Mouse (Mus musculus): ENCODE measurements around the gene Dsn1. TPM values are rescaled to one million over a fixed set of nuclear protein-coding genes. Genes with fewer than 3 reads are reported as not detected.

Gene Dsn1
- polyA plus RNA-seq, 1 experiment from 2014 or later: 29.5 TPM

GRCm38 (mm10) chr2:156968501-156968900 lies 38.5 kb downstream of the Dsn1 start:
- no peak overlapping the region for H3K4me3 ChIP-seq (replicated peaks)
- ATAC-seq (ENCODE audit: insufficient read depth): no peak
- no peak overlapping the region for H3K27ac ChIP-seq (replicated peaks)
- peaks cover 14% of the 10 kb centered on the region for H3K4me1 ChIP-seq (replicated peaks)
- H3K4me2 ChIP-seq: no peak overlapping the region
- no peak overlapping the region for H3K9ac ChIP-seq
- H3K27me3 ChIP-seq: no peaks in the 10 kb centered on the region
- WGBS (ENCODE audit: insufficient replicate concordance): 81% methylated on average over 4 of the region's 4 CpGs
- no peaks in the 10 kb centered on the region for H3K9me3 ChIP-seq (replicated peaks)
- peaks cover 30% of the 10 kb centered on the region for H3K36me3 ChIP-seq (replicated peaks)

- Histone ChIP-seq H3K4me1 (replicated peaks) (peaks cover 14% of the 10 kb centered on the region), H3K4me3 (replicated peaks) (no peak overlapping the region), H3K9me3 (replicated peaks) (no peaks in the 10 kb centered on the region), H3K36me3 (replicated peaks) (peaks cover 31% of the 10 kb centered on the region), H3K27ac (replicated peaks) (no peak overlapping the region), H3K4me2 (no peak overlapping the region), H3K27me3 (no peaks in the 10 kb centered on the region), H3K9ac (no peak overlapping the region)
- WGBS (ENCODE audit: insufficient replicate concordance): 62% methylated on average over 6 of the region's 6 CpGs
- no peak for ATAC-seq (ENCODE audit: insufficient read depth)
Measured at GRCm38 (mm10) chr2:156967388-156967787, 39.6 kb downstream of the Dsn1 start.

GRCm38 (mm10) chr2:156963891-156964290 lies 43.1 kb downstream of the Dsn1 start:
- Histone ChIP-seq H3K4me3 (replicated peaks) (no peak overlapping the region), H3K4me2 (no peak overlapping the region), H3K27me3 (no peaks in the 10 kb centered on the region), H3K9me3 (replicated peaks) (no peaks in the 10 kb centered on the region), H3K4me1 (replicated peaks) (peaks cover 20% of the 10 kb centered on the region), H3K27ac (replicated peaks) (no peak overlapping the region), H3K36me3 (replicated peaks) (peaks cover 24% of the 10 kb centered on the region), H3K9ac (no peak overlapping the region)
- WGBS (ENCODE audit: insufficient replicate concordance): 84% methylated on average over 7 of the region's 7 CpGs
- ATAC-seq (ENCODE audit: insufficient read depth): no peak

DNA sequence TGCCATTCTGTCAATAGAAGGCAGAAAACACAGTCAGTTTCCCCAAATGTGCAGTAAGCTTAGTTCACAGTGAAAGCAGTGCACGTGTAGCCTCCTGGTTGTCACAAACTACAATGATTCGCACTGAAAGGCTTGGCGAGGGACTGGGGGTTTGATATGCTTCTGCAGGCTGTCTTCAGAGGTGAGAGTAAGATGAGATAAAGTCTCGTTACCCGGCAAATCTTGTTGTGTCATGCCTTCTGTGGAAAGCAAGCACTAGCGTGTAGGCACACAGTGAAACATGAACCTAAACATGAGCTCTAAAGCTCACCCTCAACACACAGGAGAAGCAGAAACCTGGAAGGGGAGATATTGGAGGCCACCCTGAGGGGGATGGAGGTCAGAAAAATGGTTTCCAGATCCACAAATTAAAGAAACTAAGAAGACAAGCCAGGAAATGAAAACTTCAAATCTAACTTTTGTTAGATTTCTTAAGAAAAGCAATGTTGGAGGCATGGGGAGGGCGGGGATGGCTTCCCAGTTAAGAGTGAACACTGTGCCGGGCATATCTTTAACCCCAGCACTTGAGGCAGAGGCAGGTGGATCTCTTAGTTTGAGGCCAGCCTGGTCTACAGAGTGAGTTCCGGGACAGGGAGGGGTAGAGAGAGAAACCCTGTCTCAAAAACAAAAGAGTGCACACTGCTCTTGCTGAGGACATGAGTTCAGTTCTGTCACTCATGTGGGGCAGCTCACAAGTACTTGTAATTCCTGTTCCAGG lies 48.3 kb downstream of the Dsn1 start:
- no peak overlapping the region for H3K4me3 ChIP-seq (replicated peaks)
- peaks cover 49% of the 10 kb centered on the region for H3K4me1 ChIP-seq (replicated peaks)
- 31% methylated on average over 9 of the region's 9 CpGs for WGBS (ENCODE audit: insufficient replicate concordance)
- no peaks in the 10 kb centered on the region for H3K9me3 ChIP-seq (replicated peaks)
- no peak overlapping the region for H3K9ac ChIP-seq
- peak; percentile 78 for ATAC-seq (ENCODE audit: insufficient read depth)
- peak overlapping the region; percentile 36 for H3K4me2 ChIP-seq
- no peaks in the 10 kb centered on the region for H3K27me3 ChIP-seq
- peaks cover 21% of the 10 kb centered on the region for H3K36me3 ChIP-seq (replicated peaks)
- H3K27ac ChIP-seq (replicated peaks): peak overlapping the region; percentile 90

DNA sequence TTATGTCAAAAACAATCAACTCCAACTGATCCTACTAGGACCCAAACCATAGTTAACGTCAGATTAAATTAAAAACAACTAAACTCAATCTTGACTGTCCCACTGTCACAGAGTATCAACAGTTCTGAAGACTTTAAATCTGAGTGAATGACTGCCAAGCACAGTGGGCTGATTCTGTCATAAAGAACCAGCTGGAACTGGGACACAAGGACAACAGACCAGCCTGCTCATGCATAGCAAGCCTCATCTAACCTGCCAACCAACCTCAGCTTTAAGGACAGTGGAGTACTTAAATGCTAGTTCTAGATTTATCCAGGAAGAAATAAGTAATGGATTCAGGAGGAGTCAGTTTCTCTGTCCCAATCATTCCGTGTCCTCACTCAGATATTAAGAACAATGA lies 49.9 kb downstream of the Dsn1 start:
- H3K9me3 ChIP-seq (replicated peaks): no peaks in the 10 kb centered on the region
- peaks cover 49% of the 10 kb centered on the region for H3K4me1 ChIP-seq (replicated peaks)
- peak overlapping the region; percentile 65; the same call in 1 of the 2 replicates for H3K27ac ChIP-seq (replicated peaks)

DNA sequence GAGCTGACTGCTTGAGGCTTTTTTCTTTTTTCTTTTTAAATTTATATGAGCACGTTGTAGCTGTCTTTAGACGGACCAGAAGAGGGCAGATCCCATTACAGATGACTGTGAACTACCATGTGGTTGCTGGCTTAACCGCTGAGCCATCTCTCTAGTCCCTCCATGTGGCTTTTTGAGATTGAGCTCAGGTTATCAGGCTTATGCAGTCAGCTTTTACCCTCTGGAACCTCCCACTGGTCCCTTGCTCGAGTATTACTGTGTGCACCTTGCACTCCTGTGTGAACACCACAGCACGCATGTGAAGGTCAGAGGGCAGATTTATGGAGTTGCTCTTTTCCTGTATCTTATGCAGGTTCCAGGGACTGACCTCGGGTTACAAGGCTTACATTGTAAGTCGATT lies 50.6 kb downstream of the Dsn1 start:
- no peak overlapping the region for H3K4me3 ChIP-seq (replicated peaks)
- H3K27ac ChIP-seq (replicated peaks): peak overlapping the region; percentile 65
- ATAC-seq (ENCODE audit: insufficient read depth): peak; percentile 88
- WGBS (ENCODE audit: insufficient replicate concordance): 26% methylated on average over 7 of the region's 7 CpGs
- no peak overlapping the region for H3K9ac ChIP-seq
- peaks cover 49% of the 10 kb centered on the region for H3K4me1 ChIP-seq (replicated peaks)
- no peaks in the 10 kb centered on the region for H3K27me3 ChIP-seq
- no peaks in the 10 kb centered on the region for H3K9me3 ChIP-seq (replicated peaks)
- H3K4me2 ChIP-seq: peak overlapping the region; percentile 35
- peaks cover 18% of the 10 kb centered on the region for H3K36me3 ChIP-seq (replicated peaks)

More for the DNA sequence above, 49.9 kb downstream of the Dsn1 start:
- WGBS (ENCODE audit: insufficient replicate concordance): 75% methylated on average over 2 of the region's 2 CpGs
- H3K27me3 ChIP-seq: no peaks in the 10 kb centered on the region
- peaks cover 18% of the 10 kb centered on the region for H3K36me3 ChIP-seq (replicated peaks)
- H3K4me2 ChIP-seq: 0 out of 2 replicates have a peak overlapping the region, but pooled peaks have one; percentile 35
- ATAC-seq (ENCODE audit: insufficient read depth): no peak
- H3K9ac ChIP-seq: no peak overlapping the region
- no peak overlapping the region for H3K4me3 ChIP-seq (replicated peaks)

DNA sequence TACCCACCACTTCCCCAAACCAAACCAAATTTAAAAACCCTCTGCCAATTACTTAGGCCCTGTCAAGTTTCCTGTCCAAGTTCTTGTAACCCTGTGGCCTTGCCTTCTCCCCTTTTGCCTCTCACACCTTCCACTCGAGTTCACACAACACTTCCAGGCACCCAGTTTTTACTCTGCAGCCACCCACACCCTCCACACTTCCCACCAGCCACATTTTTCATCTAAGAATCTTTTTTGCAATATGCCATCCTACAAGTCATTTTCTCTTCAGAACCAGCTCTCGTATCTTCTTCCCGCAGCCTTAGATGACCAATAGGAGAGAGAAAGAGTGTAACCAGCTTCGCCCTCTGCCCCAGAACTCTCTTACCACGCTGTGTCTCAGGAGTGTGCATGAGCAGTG lies 52.5 kb downstream of the Dsn1 start:
- peaks cover 45% of the 10 kb centered on the region for H3K4me1 ChIP-seq (replicated peaks)
- ATAC-seq (ENCODE audit: insufficient read depth): no peak

DNA sequence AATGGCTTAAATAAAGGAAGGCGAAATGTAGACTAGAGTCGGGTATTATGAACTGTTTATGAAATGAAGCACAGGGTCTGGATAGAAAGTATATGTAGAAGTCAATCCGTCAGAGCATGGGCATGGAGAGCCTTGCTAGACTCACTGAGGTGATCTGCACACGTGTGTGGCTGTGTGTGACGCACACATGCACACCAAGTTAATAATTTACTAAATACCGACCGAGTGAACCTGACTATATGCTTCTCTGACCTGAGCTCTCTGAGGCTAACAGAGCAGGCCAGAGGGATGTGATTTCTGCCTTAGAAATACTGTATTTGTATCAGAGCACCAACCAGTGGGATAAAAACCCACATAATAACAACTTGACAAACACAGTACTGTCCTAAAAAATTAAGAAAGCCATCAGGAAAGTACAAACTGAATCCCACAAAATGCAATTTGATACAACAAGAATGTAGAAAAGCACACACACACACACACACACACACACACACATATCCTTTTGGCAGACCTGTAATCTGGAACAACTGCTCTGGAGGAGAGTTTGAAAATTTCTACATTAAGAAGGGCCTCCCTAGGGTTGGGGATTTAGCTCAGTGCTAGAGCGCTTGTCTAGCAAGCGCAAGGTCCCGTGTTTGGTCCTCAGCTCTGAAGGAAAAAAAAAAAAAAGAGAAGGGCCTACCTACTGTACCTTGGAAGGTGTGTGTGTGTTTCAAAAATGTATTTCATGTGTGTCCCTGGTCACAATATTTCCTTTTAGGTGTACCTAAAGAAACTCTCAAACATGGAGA lies 55.5 kb downstream of the Dsn1 start:
- H3K4me3 ChIP-seq (replicated peaks): no peak overlapping the region
- peaks cover 26% of the 10 kb centered on the region for H3K4me1 ChIP-seq (replicated peaks)
- H3K9ac ChIP-seq: no peak overlapping the region
- no peak overlapping the region for H3K4me2 ChIP-seq
- no peaks in the 10 kb centered on the region for H3K9me3 ChIP-seq (replicated peaks)
- ATAC-seq (ENCODE audit: insufficient read depth): peak; percentile 64
- 0 out of 2 replicates have a peak overlapping the region, but pooled peaks have one; percentile 0 for H3K27ac ChIP-seq (replicated peaks)
- peaks cover 36% of the 10 kb centered on the region for H3K36me3 ChIP-seq (replicated peaks)
- no peaks in the 10 kb centered on the region for H3K27me3 ChIP-seq
- WGBS (ENCODE audit: insufficient replicate concordance): 85% methylated on average over 10 of the region's 10 CpGs

More for the DNA sequence above, 52.5 kb downstream of the Dsn1 start:
- no peak overlapping the region for H3K9ac ChIP-seq
- H3K36me3 ChIP-seq (replicated peaks): peaks cover 23% of the 10 kb centered on the region
- H3K4me3 ChIP-seq (replicated peaks): no peak overlapping the region
- no peaks in the 10 kb centered on the region for H3K9me3 ChIP-seq (replicated peaks)
- H3K4me2 ChIP-seq: no peak overlapping the region
- 0 out of 2 replicates have a peak overlapping the region, but pooled peaks have one; percentile 19 for H3K27ac ChIP-seq (replicated peaks)
- no peaks in the 10 kb centered on the region for H3K27me3 ChIP-seq
- WGBS (ENCODE audit: insufficient replicate concordance): 85% methylated on average over 5 of the region's 5 CpGs

GRCm38 (mm10) chr2:156950816-156951215 lies 56.1 kb downstream of the Dsn1 start:
- Histone ChIP-seq H3K4me1 (replicated peaks) (peaks cover 19% of the 10 kb centered on the region), H3K9ac (no peak overlapping the region), H3K4me3 (replicated peaks) (no peak overlapping the region), H3K36me3 (replicated peaks) (peaks cover 41% of the 10 kb centered on the region), H3K4me2 (no peak overlapping the region), H3K27me3 (no peaks in the 10 kb centered on the region), H3K9me3 (replicated peaks) (no peaks in the 10 kb centered on the region), H3K27ac (replicated peaks) (no peak overlapping the region)
- no peak for ATAC-seq (ENCODE audit: insufficient read depth)
- WGBS (ENCODE audit: insufficient replicate concordance): 89% methylated on average over 3 of the region's 3 CpGs
